Mouse (Mus musculus) right cerebral cortex, adult 18-20 months (tissue): Measurements from ENCODE around the gene Ranbp3l.
"Not testable (repeated sequence)": the region's sequence is repeated elsewhere in the genome, so short reads cannot be mapped to it uniquely, and the experiment has no call there.

Source experiments
- DNase-seq: peaks from one replicate; pipeline ENCODE4 v3.0.0; 2022; ENCODE audit warnings: mixed read lengths

Ranbp3l gene

DNA sequence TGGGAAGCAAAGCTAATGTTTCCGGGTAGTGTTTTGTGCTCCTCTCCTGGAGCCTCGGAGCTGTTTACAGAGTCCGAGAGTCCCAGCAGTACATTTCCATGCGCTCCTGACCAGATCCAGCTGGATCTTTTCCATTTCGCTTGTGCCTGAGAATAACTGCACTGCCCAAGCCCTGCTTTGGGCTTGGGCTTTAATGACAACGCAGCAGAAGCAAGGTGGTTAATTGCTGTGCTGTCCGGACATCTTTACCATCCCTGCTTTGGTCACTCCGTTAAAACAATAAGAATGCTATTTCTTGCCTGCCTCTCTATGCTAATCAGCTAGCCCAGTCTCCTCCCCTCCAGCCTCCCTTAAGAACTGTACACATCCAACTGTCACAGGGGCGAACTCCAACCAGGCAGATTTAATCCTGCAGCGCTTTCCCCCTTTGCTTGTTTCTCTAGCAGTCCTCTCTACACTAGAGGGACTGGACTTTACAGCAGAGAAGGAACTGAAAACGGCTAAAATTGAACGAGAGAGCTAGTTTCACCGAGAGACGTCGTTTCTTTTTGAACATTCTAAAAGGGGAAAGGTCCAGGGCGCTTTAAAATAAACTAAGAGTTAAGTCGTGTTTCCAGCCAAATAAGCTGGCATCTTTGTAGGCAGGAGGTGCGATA is at the start of gene Ranbp3l:
Gene Ranbp3l, plus strand, starts transcription at position 377 of the 656 bp plus-strand sequence.
- DNase-seq: peak; percentile 17

DNA sequence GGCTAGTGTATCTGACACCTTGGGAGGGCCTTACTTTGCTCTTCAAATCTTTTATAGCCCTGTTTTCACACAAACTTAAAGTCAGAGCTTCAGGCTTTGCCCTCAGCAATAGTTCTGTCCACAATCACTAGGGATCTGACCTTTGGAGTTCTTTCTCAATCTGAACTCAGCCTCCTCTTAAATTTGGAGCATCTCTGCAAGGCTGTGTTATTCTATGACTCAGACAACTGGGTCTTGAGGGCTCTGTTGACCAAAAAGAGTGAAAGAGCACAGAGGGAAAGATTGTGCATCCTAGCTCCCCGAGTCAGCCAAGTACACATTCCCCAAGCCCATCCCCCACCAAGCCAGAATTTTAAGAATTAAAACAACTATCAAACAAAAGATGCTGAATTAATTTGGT is 37.7 kb upstream of the Ranbp3l start:
- DNase-seq: no peak

DNA sequence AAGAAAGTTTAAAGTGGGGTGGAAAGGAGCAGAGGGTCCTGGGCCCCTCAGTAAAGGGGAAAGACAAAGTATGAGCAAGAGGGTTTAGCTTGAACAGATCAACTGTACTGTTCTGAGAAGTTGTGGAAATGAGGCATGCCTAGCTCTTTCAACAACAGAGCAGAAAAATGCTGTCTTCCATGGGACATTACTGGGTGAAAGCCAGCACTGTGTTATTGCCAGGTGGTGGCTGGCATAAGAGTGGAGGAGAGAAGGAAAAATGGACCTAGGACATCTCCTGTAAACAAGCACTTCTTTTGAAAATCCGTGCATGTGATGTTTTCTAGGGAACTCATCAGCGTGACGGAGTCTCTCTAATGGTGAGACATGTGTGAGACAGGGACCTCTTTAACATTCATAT is 30.8 kb upstream of the Ranbp3l start:
- DNase-seq: no peak

DNA sequence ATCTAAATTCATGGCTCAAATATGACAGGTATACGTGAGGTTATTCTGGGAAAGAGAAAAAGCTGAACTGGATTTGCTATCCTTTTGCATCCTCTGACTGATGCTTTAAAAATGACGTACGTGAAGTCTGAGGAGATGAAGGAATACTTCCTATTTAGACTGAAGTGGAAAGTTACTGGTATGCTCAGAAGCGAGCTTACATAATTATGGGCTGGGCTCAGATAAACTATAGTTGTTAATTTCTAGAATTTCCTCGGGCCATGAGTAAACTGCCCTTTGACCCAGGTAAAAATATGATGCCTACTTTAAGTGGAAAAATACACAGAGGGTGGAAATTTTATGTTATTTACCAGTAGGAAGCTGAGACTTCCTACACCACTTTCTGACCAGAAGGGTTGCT is 26.9 kb upstream of the Ranbp3l start:
- DNase-seq: no peak

DNA sequence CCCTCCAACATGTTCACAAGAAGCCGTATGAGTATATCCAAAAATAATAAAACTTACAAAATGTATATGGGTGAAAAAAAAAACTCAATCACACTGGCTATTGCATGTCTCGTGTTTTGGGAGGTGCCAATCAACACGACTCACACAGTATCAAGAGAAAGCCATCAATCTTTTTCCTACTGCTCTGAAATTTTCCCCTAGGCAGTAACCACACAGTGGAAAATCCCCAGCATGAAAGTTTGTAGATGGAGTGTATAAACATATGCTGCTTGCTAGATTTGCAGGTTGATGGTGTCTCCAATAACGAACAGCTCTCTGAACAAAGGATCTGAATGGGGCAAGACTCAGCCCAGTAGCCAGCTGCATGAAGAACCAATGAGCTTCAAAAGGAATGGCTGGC is 16.9 kb upstream of the Ranbp3l start:
- DNase-seq: no peak

- DNase-seq: peak; percentile 5
These were observed 4.4 kb upstream of the Ranbp3l start for GRCm38 (mm10) chr15:8963323-8963722.

GRCm38 (mm10) chr15:8968229-8968595 is 463 bp downstream of the Ranbp3l start:
- DNase-seq: no peak

DNA sequence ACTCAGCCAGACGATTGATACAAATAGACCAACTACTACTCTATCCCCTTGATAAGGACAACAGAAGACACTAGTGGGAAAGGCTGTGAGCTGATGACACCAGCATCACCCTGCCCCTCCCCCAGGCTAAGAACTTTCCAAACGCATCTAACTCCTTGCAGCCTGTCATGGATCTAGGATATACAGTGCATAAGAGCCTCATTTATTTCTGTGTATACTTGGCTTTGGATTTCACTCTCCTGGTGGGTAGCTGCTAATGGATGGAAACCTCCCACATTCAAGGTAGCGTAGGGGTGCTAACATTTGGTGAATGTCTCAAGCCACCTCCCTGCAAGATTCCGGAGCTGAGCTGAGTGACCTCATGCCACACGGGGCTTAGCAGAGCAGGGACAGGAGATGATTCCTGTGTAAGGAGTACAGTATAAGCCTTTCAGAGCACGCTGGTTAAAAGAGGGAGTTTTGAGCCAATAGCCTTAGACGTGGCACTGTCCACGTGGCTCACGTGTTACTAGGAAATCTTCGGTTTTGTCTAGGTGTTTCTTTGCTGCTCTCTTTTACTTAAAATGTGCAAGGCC is 1.4 kb downstream of the Ranbp3l start:
- DNase-seq: no peak

- DNase-seq: no peak
These were observed 23.5 kb downstream of the Ranbp3l start for GRCm38 (mm10) chr15:8991211-8991610.

DNA sequence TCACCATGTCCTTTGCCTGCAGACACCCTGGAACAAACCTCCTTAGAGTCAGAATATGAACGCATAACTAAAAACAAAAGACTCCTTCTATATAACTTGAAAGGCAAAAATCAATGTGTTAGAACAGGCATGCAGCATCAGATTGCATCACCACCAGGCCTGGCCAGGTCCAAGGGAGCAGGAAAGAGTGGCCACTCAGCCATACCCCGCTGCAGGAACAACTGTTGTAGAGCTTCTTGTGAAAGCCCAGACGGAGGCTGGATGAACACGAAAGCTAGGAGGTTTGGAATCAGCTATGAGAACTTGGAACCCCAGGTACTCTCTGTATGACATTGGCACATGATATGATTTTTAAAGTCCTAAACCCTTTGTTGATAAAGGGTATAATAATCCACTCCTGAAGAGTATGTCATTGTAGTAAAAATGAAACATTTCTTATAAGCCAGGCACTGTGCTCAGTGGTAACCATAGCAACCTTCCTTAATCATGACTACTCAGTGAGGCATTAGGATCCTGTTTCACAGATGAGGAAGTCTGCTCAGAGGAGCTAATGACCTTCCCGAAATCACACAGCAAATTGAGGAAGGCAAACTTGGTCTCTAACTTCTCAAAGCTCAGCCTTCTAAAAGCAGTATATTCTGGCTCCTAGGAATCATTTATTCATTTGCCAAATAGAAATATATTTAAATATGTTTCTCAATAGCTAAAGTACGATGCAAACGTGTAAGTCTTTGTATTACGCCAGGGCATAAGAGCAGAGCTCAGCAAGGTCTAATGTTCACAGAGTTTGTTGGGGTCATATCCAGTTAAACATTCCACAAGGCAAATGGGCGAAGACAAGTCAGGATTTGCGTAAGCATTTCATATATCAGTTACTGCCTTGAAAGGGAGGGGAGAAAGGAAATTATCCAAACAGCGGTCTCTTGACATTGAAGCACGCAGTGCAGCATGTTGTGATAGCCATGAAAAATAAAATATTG is 24.4 kb downstream of the Ranbp3l start:
- DNase-seq: no peak

DNA sequence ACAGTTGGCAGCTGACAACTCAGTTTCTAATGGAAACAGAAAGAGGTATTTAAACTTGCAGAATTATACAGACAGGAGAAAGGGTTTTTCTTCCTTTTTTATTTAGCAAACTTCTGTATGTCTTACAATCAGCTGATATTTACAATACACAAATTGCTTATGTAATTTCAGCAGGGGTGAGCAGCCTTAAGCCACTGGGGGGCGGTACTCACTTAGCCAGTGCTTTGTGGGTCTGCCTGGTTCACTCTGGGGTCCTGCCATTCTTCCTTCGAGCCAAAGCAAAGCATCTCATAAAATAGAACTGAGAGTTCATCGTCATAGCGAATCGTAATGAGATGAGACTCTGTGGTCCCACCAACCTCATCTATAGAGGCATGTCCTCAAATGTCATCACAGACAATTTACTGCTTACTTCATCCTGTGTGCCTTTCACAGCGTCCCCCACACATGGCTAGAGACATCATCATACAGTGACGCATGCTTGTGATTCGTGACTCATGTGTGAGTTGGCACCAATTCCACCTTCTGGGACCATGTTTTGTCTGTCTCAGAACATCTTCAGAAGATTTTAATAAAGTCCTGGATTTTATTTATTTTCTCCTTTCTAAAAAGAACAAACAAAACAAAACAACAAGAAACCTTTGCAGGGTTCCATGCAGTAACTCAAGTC is 27.0 kb downstream of the Ranbp3l start:
- DNase-seq: peak; percentile 65

GRCm38 (mm10) chr15:8995490-8995889 is 27.7 kb downstream of the Ranbp3l start:
- no peak for DNase-seq

- DNase-seq: no peak
These were observed 35.0 kb downstream of the Ranbp3l start for GRCm38 (mm10) chr15:9002762-9003161.

- no peak for DNase-seq
These were observed 41.4 kb downstream of the Ranbp3l start for GRCm38 (mm10) chr15:9009196-9009595.

DNA sequence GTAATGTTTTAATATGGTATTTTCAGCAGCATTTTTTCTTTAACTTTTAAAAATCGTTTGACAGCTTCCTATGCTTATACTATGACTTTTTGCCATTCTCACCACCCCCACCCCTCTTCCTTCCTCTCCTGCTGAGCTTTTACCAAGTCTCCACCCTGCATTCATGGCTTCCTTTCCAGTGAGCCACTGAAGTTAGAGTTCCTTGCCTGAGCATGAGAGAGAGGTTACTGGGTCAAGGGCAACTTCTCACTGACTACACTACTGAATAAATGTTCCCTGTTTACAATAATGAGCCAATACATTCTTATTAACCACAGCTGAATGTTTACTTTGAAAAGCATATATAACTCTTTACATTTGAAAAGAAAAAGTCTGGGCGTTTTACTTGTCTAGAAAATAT is 46.8 kb downstream of the Ranbp3l start:
- DNase-seq: no peak

GRCm38 (mm10) chr15:9015496-9015895 is 47.7 kb downstream of the Ranbp3l start:
- DNase-seq: not testable (repeated sequence)

DNA sequence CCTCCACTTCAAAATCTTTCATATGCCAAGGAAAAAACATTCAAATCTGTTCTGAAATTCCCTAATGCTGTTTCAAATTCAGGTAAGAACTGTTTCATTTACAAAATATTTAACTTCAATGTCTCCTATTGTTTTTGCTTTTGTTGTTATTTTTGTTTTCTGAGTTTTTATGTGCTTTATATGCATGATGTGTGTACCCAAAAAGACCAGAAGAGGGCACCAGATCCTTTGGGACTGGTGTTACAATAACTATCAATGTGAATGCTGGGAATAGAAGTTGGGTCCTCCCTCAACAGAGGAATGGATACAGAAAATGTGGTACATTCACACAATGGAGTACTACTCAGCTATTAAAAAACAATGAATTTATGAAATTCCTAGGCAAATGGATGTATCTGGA is 88.0 kb downstream of the Ranbp3l start:
- DNase-seq: no peak

DNA sequence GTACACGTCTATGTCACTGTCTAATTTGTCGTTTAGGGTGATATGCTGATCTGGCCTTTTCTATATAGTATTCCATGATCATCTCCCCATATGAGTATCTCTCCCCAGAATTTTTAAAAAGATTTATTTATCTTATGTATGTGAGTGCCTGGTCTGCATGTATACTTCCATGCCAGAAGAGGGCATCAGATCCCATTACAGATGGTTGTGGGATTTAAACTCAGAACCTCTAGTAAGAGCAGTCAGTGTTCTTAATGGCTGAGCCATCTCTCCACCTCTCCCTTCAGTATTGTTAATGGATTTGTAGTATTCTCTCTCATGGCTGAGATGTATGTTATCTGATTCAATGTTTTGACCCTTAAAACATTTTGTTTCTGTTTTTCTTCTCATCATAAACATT is 92.1 kb downstream of the Ranbp3l start:
- no peak for DNase-seq

GRCm38 (mm10) chr15:9061150-9061882 is 93.6 kb downstream of the Ranbp3l start:
- DNase-seq: peak; percentile 47

GRCm38 (mm10) chr15:9068881-9069280 is 101.1 kb downstream of the Ranbp3l start:
- DNase-seq: no peak

DNA sequence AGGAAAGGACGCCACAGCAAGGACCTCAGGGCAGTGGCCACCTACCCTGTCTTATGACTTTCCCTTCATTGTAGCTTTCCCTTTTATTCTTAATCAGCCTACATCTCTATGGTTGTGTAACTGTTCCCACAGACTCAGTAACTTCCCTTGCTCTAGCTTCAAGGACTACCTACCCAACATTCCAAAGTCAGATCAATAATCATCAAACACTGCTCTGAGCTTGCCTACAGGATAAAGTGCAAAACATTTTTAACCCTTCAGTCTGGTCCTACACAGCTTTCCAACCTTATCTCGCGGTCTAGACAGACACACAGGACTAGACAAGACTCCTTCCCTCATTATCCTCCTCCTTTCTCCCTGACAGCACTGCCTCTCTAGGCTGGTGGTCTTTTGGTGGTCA is 102.6 kb downstream of the Ranbp3l start:
- no peak for DNase-seq

DNA sequence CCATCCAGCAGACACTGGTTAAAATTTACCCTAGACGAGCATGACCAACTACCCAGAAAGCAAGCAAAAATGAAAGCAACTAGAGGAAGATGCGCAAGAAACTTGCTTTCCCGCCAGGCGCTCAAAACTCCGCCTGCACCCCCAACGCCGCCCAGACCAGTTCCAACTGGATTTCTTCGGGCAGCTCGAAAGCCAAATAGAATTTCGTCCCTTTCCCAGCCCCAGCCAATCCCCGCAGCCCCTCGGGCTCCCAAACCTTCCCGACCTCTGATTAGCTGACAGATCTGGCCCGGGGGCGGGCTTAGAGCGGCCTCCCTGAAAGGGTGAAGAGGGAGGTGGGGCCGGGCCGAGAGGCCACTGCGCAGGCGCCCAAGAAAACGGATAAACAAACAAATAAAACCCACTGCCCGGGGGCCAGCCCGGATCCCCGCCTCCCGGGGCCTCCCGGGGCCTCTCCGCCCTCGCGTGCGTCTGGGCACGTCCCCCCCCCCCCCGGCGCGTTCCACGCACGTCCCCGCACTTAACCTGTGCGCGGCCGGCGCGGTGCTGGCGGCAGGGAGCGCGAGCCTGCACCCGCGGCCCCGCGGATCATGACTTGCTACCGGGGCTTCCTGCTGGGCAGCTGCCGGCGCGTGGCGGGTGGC is 103.3 kb downstream of the Ranbp3l start, which contains the start of gene Nadk2:
Gene Nadk2, plus strand, starts transcription at position 349 of the 644 bp plus-strand sequence.
- peak; percentile 97 for DNase-seq
